Mouse (Mus musculus): ENCODE measurements at regions not wholly inside any gene's neighbourhood (a gene's known extent, or its start where the extent isn't known, plus 50 kb on each side); places are given as distances from the start of the nearest gene placed in this dataset.
"Not testable (repeated sequence)": the region's sequence is repeated elsewhere in the genome, so short reads cannot be mapped to it uniquely, and the experiment has no call there.

GRCm38 (mm10) chr5:3269760-3270159 lies 71.5 kb upstream of the Cdk6 start:
- DNase-seq (ENCODE audit: low spot score): no peak
- Histone ChIP-seq H3K27me3 (ENCODE audit: low read depth, poor library complexity, severe bottlenecking) (no peaks in the 10 kb centered on the region), H3K27ac (no peak overlapping the region), H3K4me1 (no peaks in the 10 kb centered on the region), H3K36me3 (no peaks in the 10 kb centered on the region), H3K9me3 (replicated peaks) (no peaks in the 10 kb centered on the region), H3K4me3 (no peak overlapping the region)
- WGBS: 83% methylated on average over 7 of the region's 7 CpGs

DNA sequence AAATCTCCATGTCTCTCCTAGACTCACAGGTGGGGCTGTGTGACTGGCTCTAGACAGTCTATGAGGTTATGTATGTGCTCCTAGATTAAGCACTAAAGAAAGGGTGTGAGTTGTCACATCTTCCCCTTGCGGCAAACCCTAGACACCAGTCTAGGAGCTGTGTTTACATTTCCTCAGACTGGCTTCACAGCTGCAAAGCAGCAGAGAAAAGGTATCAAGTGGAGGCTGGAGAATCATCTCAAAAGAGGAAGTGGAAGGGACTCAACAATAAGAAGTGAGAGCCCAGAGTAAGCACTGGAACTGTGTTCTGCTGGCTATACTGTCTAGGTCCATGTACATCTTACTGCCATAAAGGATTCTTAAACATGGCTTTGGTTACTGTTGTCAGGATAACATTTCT lies 68.1 kb upstream of the Cdk6 start:
- WGBS: 62% methylated on average over 1 of the region's 1 CpGs

DNA sequence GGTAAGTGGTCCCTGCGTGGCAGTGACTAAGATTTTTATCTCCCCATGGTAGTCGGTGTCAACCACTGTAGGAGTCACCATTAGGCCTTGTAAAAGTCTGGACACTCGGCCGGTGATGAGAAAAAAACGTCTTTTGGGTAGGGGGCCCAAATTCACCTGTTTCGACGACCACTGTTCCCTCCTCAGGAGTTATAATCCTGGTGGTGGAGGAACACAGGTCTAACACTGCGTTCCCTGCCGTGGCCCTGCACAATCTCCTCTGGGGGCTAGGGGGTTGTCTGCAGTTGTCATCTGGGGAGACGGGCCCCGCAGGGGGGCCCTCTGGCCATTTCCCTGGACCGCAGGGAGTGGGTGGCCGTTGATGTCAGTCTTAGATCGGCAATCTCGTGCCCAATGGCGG lies 64.0 kb upstream of the Cdk6 start:
- not testable (repeated sequence) for H3K4me3 ChIP-seq; H3K9me3 ChIP-seq (replicated peaks); H3K27me3 ChIP-seq (ENCODE audit: low read depth, poor library complexity, severe bottlenecking); H3K4me1 ChIP-seq; H3K36me3 ChIP-seq; H3K27ac ChIP-seq; DNase-seq (ENCODE audit: low spot score)
- 92% methylated on average over 16 of the region's 16 CpGs for WGBS

More for the DNA sequence above, 68.1 kb upstream of the Cdk6 start:
- not testable (repeated sequence) for H3K27ac ChIP-seq; H3K4me1 ChIP-seq; H3K9me3 ChIP-seq (replicated peaks); H3K27me3 ChIP-seq (ENCODE audit: low read depth, poor library complexity, severe bottlenecking); H3K4me3 ChIP-seq; DNase-seq (ENCODE audit: low spot score); H3K36me3 ChIP-seq

DNA sequence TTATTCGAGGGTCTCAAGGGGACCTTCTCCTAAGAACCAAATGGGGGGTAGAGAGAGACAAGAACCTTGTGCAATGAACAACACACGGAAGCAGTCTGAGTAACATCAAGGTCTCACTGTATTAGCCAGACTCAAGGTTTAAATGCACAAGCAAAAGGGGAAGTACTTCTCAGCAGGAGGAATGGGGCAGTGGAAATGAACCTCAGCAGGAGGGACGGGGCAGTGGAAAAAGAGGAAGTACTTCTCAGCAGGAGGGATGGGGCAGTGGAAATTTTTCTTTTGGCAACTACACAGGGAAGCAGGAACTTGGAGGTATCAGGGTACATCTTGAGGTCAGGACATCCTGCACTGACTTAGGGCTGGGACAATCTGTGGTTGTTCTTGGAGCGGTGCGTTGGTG lies 62.3 kb upstream of the Cdk6 start:
- not testable (repeated sequence) for H3K27ac ChIP-seq

DNA sequence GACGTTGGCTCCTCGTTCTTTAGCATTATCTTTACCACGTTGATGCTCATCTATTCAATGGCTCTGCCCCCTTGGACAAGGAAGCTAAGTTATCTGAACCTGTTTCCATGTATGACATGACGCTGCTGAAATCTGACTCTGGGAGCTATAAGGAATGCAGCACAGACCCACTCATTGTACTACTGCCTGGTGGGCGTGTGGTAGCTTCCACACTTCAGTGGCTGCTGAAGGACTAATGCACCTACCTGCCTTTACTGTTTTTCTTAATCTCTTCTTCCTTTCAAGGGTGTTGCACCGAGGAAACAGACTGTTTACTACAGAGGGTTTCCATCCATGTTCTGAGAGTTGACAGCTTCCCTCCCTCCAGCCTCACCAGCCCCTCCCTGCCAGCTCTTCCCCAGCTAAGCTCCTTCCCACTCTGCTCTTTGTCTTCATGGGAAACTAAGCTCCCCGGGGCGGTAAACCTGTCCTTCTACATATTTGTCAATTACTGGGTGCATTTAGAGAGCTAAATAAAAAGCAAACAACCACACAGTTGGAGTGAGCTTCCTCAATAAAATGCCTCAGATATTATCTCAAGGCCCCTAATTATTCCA lies 59.3 kb upstream of the Cdk6 start:
- not testable (repeated sequence) for H3K4me3 ChIP-seq; H3K4me1 ChIP-seq; H3K9me3 ChIP-seq (replicated peaks); H3K27ac ChIP-seq; H3K27me3 ChIP-seq (ENCODE audit: low read depth, poor library complexity, severe bottlenecking); DNase-seq (ENCODE audit: low spot score); H3K36me3 ChIP-seq
- 73% methylated on average over 8 of the region's 8 CpGs for WGBS

More for the DNA sequence above, 62.3 kb upstream of the Cdk6 start:
- 95% methylated on average over 5 of the region's 5 CpGs for WGBS
- H3K27me3 ChIP-seq (ENCODE audit: low read depth, poor library complexity, severe bottlenecking); H3K36me3 ChIP-seq; H3K4me1 ChIP-seq; DNase-seq (ENCODE audit: low spot score); H3K4me3 ChIP-seq; H3K9me3 ChIP-seq (replicated peaks): not testable (repeated sequence)

DNA sequence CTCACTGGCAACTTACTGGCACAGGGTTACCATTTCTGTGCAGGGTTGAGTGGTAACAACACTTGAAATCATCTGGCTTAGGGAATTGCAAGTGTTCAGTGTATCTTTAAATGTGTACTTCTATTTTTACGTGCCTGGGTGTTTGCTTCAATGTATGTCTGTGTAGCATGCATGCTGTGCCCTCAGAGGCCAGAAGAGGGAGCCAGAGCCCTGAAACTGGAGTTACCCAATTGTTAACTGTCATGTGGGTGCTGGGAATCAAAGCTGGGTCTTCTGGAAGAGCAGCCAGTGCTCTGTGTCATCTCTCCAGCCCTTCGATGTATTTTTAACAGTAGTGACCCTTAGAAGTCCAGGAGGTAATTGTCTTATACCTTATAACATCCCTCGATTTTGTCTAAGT lies 58.2 kb upstream of the Cdk6 start:
- 86% methylated on average over 3 of the region's 3 CpGs for WGBS
- H3K27ac ChIP-seq: no peak overlapping the region
- no peak for DNase-seq (ENCODE audit: low spot score)

GRCm38 (mm10) chr5:3284335-3284734 lies 57.0 kb upstream of the Cdk6 start:
- not testable (repeated sequence) for H3K36me3 ChIP-seq

More for the DNA sequence above, 58.2 kb upstream of the Cdk6 start:
- Histone ChIP-seq H3K4me3 (no peak overlapping the region), H3K36me3 (no peaks in the 10 kb centered on the region), H3K4me1 (no peaks in the 10 kb centered on the region), H3K9me3 (replicated peaks) (peaks cover 4% of the 10 kb centered on the region; the same call in 1 of the 2 replicates), H3K27me3 (ENCODE audit: low read depth, poor library complexity, severe bottlenecking) (no peaks in the 10 kb centered on the region)

DNA sequence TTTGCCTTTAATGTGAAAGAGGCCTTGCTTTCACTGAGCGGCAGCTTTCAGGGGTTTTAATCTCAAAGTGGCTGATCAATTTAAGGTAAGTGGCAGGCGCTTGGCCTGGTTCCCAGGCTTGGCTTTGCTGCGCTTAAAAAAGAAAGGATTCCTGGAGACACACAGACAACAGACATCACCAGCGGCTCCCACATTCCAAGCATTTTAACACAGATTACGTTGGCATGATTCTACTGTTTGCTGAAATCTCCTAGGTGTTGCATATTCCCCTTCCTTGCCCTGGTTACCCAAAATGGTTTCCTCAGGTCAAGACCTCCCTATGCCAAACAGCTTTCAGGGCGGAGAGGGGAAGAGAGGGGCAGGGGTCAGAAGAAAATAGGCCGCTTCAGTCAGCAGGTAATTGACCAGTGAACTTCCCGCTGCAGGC lies 51.3 kb upstream of the Cdk6 start:
- not testable (repeated sequence) for DNase-seq (ENCODE audit: low spot score); H3K36me3 ChIP-seq; H3K4me3 ChIP-seq; H3K9me3 ChIP-seq (replicated peaks); H3K27ac ChIP-seq; H3K27me3 ChIP-seq (ENCODE audit: low read depth, poor library complexity, severe bottlenecking); H3K4me1 ChIP-seq
- 38% methylated on average over 8 of the region's 8 CpGs for WGBS

More at GRCm38 (mm10) chr5:3284335-3284734, 57.0 kb upstream of the Cdk6 start:
- H3K4me1 ChIP-seq; H3K4me3 ChIP-seq; H3K27me3 ChIP-seq (ENCODE audit: low read depth, poor library complexity, severe bottlenecking); DNase-seq (ENCODE audit: low spot score); H3K27ac ChIP-seq; H3K9me3 ChIP-seq (replicated peaks): not testable (repeated sequence)
- 94% methylated on average over 1 of the region's 1 CpGs for WGBS

Measured in limb, embryonic 10.5 days (tissue).